Mouse (Mus musculus): ENCODE data around the gene Filip1l. TPM values are rescaled to one million over a fixed set of nuclear protein-coding genes. Genes with fewer than 3 reads are reported as not detected.

The Filip1l gene
- polyA plus RNA-seq, 1 experiment, result 35.9 TPM

DNA sequence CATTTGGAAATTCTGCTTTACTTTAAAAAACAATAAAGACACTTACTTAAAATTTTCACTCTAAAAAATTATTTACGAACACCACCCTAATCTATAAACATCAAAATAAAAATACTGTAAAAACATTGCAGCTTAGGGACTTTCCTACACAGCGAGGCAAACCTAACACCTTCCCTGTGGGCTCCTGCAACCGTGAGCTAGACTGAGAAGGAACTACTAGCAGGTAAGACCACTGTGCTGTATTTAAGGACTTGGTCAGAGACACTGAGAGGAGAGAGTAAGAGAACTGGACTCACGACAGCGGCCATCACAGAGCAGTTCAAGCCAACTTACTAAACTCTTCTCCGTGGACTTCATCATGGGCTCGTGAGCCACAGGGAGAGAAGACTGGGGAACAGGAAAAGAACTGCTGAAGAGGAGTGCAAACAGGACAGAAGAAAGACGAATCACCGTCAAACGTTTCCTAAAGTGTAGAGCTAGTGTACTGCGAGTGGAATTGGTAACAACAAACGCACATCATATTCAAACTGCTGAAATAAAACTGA is 117.5 kb downstream of the Filip1l start:
- Histone ChIP-seq H3K27ac (ENCODE audit: insufficient read depth, low read depth, low read length) (no peak overlapping the region), H3K4me1 (ENCODE audit: control insufficient read depth, insufficient read depth, low read length) (peaks cover 4% of the 10 kb centered on the region; the same call in 1 of the 2 replicates), H3K4me3 (ENCODE audit: insufficient read depth, low read length) (no peak overlapping the region)
- TF ChIP-seq CTCF (IDR thresholded peaks at IDR 0.05; ENCODE audit: low read depth, low read length) (no peak), POLR2A (IDR thresholded peaks at IDR 0.05; ENCODE audit: borderline replicate concordance, low read depth, low read length) (no peak)

DNA sequence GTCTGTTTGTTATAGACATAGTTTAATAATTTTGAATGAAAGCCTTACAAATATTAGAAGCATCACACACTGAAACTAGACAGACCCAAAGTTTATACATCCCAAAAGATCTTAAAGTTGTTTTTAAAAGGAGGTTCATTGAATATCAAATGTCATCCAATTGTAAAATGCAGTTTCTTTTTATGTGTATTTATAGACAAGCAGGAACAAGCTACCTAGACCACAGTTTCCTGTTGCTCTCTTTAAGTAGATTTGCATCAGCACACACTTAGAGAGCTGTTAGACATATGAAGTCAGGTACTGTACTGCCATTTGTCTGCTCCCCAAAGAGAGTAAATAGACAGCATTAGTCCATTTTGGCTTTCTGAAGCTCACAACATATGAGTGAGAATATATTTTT is 118.2 kb downstream of the Filip1l start:
- TF ChIP-seq POLR2A (IDR thresholded peaks at IDR 0.05; ENCODE audit: borderline replicate concordance, low read depth, low read length) (no peak), CTCF (IDR thresholded peaks at IDR 0.05; ENCODE audit: low read depth, low read length) (no peak)
- Histone ChIP-seq H3K4me3 (ENCODE audit: insufficient read depth, low read length) (no peak overlapping the region), H3K27ac (ENCODE audit: insufficient read depth, low read depth, low read length) (no peak overlapping the region), H3K4me1 (ENCODE audit: control insufficient read depth, insufficient read depth, low read length) (peaks cover 4% of the 10 kb centered on the region; the same call in 1 of the 2 replicates)

DNA sequence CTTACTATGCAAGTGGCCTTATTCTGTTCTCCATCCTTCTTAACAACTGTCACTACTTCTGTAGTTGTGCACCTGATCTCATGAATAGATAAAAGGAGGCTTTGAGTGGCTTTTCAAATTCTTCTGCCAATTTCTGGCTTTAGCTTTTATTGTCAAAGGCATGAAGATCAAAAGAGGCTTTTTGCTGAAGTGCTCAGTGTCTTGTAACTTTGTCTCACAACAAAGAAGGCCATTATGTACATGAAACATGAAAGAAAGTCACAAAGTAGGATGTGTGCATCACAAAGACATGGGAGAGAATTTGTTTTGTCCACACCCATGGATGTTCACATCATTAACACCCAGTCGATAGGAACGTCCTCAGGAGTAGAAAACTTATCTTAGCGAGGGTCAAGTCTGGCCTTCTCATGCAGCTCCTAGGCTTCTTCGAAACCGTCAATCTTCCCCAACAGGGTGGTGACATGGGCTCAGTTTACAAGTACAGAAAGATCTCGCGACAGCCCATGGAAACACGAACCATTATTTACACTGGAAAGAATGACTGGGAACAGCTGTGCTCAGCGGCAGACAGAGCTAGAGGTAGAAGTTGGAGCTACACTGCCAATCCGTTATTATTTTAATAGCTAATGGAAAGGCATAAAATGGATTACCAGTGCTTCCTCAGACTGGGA is 120.7 kb downstream of the Filip1l start:
- TF ChIP-seq CTCF (IDR thresholded peaks at IDR 0.05; ENCODE audit: low read depth, low read length), result no peak
- TF ChIP-seq POLR2A (IDR thresholded peaks at IDR 0.05; ENCODE audit: borderline replicate concordance, low read depth, low read length), result no peak
- peaks cover 4% of the 10 kb centered on the region; the same call in 1 of the 2 replicates for H3K4me1 ChIP-seq (ENCODE audit: control insufficient read depth, insufficient read depth, low read length)
- H3K27ac ChIP-seq (ENCODE audit: insufficient read depth, low read depth, low read length), result no peak overlapping the region
- H3K4me3 ChIP-seq (ENCODE audit: insufficient read depth, low read length), result no peak overlapping the region

DNA sequence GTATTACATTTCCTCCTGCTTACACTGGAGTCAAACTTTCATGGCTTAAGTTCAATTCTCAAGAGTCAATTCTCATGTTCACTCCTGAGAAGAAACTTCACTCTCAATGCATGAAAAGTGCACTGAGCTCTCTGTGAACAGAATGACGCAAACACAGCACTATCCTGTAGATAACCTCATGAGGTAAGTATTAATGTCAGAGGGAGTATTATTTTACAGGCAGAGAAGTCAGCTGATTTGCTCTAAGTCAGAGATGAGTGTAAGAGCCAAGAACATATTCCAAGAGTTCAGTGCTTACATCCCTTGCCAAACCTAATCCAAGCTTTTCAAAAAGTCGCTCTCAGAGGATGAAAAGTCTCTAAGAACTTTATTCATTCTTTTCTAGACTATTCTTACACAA is 125.6 kb downstream of the Filip1l start:
- H3K4me3 ChIP-seq (ENCODE audit: insufficient read depth, low read length), result no peak overlapping the region
- TF ChIP-seq POLR2A (IDR thresholded peaks at IDR 0.05; ENCODE audit: borderline replicate concordance, low read depth, low read length) (no peak), CTCF (IDR thresholded peaks at IDR 0.05; ENCODE audit: low read depth, low read length) (no peak)
- peaks cover 10% of the 10 kb centered on the region for H3K4me1 ChIP-seq (ENCODE audit: control insufficient read depth, insufficient read depth, low read length)
- no peak overlapping the region for H3K27ac ChIP-seq (ENCODE audit: insufficient read depth, low read depth, low read length)

DNA sequence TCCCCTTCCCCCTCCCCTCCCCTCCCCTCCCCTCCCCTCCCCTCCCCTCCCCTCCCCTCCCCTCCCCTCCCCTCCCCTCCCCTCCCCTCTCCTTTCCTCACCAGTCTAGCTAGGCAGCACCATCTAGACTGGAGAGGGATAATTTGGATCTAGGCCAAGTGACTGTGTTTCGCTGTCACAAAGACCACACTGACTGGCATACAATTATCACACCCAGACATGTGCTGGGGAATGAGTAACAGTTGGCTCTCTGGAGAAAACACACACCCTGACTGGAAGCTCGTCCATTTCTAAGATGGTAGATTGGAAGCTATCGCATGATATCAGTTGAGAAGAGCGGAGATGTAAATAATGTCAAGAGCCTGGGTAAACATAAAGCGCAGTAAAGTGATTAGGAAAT is 126.9 kb downstream of the Filip1l start:
- Histone ChIP-seq H3K4me1 (ENCODE audit: control insufficient read depth, insufficient read depth, low read length) (peaks cover 12% of the 10 kb centered on the region), H3K27ac (ENCODE audit: insufficient read depth, low read depth, low read length) (no peak overlapping the region), H3K4me3 (ENCODE audit: insufficient read depth, low read length) (no peak overlapping the region)
- TF ChIP-seq POLR2A (IDR thresholded peaks at IDR 0.05; ENCODE audit: borderline replicate concordance, low read depth, low read length) (no peak), CTCF (IDR thresholded peaks at IDR 0.05; ENCODE audit: low read depth, low read length) (no peak)

DNA sequence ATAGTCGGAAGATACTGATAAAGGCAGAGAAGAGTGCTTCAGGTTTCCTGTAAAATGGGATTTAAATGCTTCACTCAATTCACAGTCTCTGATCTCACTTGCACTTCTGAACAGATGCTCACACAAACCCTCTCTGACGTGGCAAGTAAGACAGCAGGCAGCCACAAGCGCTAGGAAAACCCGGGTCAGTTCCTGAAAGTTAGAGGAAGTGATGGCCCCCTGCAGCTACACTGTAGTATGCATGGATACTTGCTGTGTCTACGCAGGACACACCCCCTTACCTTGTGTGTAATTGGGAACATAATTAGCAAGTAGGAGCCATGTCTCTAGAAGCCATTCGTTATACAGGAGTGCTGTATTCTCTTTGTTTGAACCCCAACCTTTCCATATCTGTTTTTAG is 129.4 kb downstream of the Filip1l start:
- TF ChIP-seq CTCF (IDR thresholded peaks at IDR 0.05; ENCODE audit: low read depth, low read length), result no peak
- no peak for TF ChIP-seq POLR2A (IDR thresholded peaks at IDR 0.05; ENCODE audit: borderline replicate concordance, low read depth, low read length)
- H3K4me3 ChIP-seq (ENCODE audit: insufficient read depth, low read length), result no peak overlapping the region
- H3K4me1 ChIP-seq (ENCODE audit: control insufficient read depth, insufficient read depth, low read length), result peaks cover 12% of the 10 kb centered on the region

DNA sequence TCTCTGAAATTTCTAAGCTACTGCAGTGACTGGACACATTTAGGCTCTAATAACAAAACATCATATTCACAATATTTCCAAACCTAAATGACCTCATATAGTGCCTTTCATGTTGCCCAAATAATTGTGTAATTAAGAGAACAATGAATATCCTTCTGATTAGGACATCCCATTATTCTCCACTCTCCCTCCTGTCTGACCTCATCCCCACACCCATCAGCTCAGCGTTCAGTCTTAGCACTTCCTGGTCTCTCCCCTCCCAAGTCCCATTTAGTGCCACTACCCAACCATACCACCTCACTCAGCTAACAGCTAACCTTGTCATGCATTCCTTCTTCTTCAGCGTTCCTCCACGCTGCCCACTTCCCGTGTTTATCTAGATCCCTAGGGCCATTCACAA is 130.0 kb downstream of the Filip1l start:
- TF ChIP-seq CTCF (IDR thresholded peaks at IDR 0.05; ENCODE audit: low read depth, low read length) (no peak), POLR2A (IDR thresholded peaks at IDR 0.05; ENCODE audit: borderline replicate concordance, low read depth, low read length) (no peak)
- H3K4me1 ChIP-seq (ENCODE audit: control insufficient read depth, insufficient read depth, low read length), result peaks cover 14% of the 10 kb centered on the region
- no peak overlapping the region for H3K4me3 ChIP-seq (ENCODE audit: insufficient read depth, low read length)
- no peak overlapping the region for H3K27ac ChIP-seq (ENCODE audit: insufficient read depth, low read depth, low read length)

More for the DNA sequence above, 129.4 kb downstream of the Filip1l start:
- no peak overlapping the region for H3K27ac ChIP-seq (ENCODE audit: insufficient read depth, low read depth, low read length)

DNA sequence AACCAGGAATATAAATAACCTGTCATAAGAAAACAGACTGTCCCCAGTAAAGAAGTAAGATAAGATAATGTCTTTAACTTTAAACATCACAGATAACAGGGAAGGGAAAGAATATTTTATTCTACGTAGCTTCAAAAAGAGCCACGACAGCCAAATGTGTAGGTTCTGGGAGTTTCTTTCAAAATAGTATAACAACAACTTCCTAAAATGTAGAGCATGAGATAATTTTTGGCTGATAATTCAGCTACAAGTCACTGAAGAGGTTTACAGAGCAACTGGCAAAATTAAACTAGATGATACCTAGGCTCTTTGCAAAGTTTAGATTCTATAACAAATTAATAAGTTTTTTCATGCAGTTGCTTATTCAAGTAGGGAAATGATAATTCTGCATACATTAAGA is 130.6 kb downstream of the Filip1l start:
- no peak overlapping the region for H3K4me3 ChIP-seq (ENCODE audit: insufficient read depth, low read length)
- no peak overlapping the region for H3K27ac ChIP-seq (ENCODE audit: insufficient read depth, low read depth, low read length)
- peaks cover 14% of the 10 kb centered on the region for H3K4me1 ChIP-seq (ENCODE audit: control insufficient read depth, insufficient read depth, low read length)
- no peak for TF ChIP-seq POLR2A (IDR thresholded peaks at IDR 0.05; ENCODE audit: borderline replicate concordance, low read depth, low read length)
- TF ChIP-seq CTCF (IDR thresholded peaks at IDR 0.05; ENCODE audit: low read depth, low read length), result no peak

DNA sequence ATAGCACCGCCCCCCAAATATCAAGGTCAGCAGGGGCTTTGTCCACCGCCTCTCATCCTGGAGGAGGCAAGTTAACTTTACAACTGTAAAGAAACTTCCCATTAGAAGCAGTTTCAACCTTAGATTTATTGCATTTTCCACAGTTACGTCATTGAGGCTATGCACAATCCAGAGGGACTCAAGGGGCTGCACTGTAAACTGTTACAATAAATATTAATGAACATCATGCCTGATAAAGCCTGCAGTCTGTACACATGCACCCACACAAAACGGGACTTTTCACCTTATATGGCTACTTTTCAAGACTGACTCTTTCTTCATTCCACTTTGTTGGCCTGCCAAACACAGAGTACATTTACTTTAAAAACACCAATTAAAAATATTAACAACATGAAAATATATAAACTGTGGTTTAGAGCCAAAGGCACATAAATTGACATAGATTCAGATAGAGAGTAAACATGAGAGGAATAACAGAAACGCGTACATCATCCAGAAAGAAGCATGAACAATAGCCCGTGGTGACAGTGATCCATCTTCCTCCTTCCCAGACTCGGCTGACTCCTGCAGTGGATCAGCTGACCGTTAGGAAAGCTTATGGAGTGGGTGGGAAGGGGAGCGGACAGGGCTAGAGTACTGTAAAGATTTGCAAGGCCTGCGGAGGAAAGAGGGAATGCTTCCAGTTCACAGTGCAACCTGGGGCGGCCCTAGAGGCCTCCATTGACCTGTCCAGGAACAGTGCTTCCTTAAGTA is 131.3 kb downstream of the Filip1l start:
- Histone ChIP-seq H3K27ac (ENCODE audit: insufficient read depth, low read depth, low read length) (no peak overlapping the region), H3K4me1 (ENCODE audit: control insufficient read depth, insufficient read depth, low read length) (peaks cover 14% of the 10 kb centered on the region), H3K4me3 (ENCODE audit: insufficient read depth, low read length) (no peak overlapping the region)
- TF ChIP-seq POLR2A (IDR thresholded peaks at IDR 0.05; ENCODE audit: borderline replicate concordance, low read depth, low read length) (no peak), CTCF (IDR thresholded peaks at IDR 0.05; ENCODE audit: low read depth, low read length) (no peak)

DNA sequence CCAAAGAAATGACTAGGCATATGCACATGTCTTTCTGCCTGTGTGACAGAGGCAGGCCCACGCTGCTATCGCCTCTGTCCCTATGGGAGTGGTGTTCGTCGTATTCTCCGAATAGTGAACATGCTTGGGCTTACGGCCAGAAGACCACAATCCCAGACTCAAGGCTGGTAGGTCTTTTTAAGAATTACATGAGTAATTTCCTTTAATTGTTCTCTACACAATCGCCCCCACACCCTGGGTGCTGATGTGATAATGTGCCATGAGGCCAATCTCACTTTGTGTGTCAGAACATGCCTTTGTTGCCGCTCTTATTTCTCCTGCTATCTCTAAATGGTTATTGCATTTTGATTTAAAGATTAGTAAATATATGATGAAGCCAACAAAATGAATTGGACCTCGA is 132.4 kb downstream of the Filip1l start:
- TF ChIP-seq POLR2A (IDR thresholded peaks at IDR 0.05; ENCODE audit: borderline replicate concordance, low read depth, low read length) (no peak), CTCF (IDR thresholded peaks at IDR 0.05; ENCODE audit: low read depth, low read length) (no peak)
- Histone ChIP-seq H3K4me1 (ENCODE audit: control insufficient read depth, insufficient read depth, low read length) (peaks cover 14% of the 10 kb centered on the region), H3K27ac (ENCODE audit: insufficient read depth, low read depth, low read length) (no peak overlapping the region), H3K4me3 (ENCODE audit: insufficient read depth, low read length) (no peak overlapping the region)
